In the genomic region with DNA sequence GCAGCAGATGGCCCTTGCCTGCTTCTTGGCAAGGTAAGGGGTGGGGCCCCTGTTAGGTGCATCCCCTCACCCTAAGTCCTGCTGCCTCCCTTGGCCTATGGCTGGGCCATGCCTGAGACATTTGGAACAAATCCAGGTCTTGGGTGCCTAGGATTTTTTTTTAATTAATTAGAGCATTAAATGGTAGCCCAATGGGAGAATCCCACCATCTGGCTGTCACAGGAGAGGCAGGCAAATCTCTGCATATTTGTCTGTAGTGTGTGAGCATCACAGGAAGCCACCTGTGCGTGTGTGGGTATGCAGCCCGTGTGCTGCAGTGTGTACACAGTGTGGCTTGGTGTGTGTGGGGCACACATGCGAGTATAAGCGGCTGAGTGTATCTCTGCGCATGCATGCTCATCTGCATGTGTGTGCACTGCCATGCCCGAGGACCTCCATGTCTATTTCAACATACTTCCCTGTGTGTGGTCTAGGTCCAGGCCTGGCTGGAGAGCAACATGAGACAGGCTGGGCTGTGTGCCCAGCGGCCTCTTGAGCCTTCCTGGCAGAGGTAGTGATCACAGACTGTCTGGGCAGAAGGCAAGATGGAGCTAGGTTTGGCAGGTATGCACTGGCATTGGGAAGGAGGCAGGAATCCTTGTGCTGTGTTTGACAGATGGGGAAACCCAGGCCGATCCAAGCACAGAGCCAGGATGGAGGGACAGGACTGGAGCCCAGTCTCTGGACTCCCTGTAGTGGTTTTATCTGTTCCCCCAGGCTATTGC, we compare ENCODE assay signal across 9 mouse cellular contexts. TPM values are rescaled to one million over a fixed set of nuclear protein-coding genes. Genes with fewer than 3 reads are reported as not detected.
DNase-seq lines count a peak whose midpoint lies in the region; ATAC-seq and TF ChIP-seq lines count a peak whose summit lies in the region.
"Had no signal": no experiment of that assay in that cellular context is flagged by ENCODE, and none has a peak within 500 bp of the region (broad histone marks: within the 10 kb centered on the region; RNA-seq: fewer than 3 reads in every experiment).

No protein-coding gene starts in this region.

- no peak overlapping the region for H3K4me2 ChIP-seq in neural tube, embryonic 15.5 days
- H3K4me2 ChIP-seq: embryonic facial prominence, embryonic 15.5 days had no signal

- H3K4me3 ChIP-seq in lung, adult 2 months (replicated peaks; ENCODE audit: extremely low read depth, low read depth, low read length), result no peak overlapping the region
- H3K4me3 ChIP-seq in neural tube, embryonic 15.5 days (replicated peaks), result no peak overlapping the region
- H3K4me3 ChIP-seq: embryonic facial prominence, embryonic 15.5 days had no signal

- H3K36me3 ChIP-seq in neural tube, embryonic 15.5 days, result 0 out of 2 replicates have a peak, but pooled peaks cover 8% of the 10 kb centered on the region
- H3K36me3 ChIP-seq: embryonic facial prominence, embryonic 15.5 days had no signal

- no peak for TF ChIP-seq CTCF in lung, adult 2 months (IDR thresholded peaks at IDR 0.05; ENCODE audit: insufficient read depth, low read length)

- H3K4me1 ChIP-seq in lung, adult 2 months (ENCODE audit: control insufficient read depth, insufficient read depth, low read length), result no peaks in the 10 kb centered on the region
- peaks cover 90% of the 10 kb centered on the region for H3K4me1 ChIP-seq in neural tube, embryonic 15.5 days

- intact Hi-C loops in heart, postnatal 14 days (cut with DNase I), result no loop called here

- ATAC-seq in neural tube, embryonic 15.5 days (ENCODE audit: low FRiP score), result peak; percentile 15; the same call in 1 of the 2 replicates

- WGBS in lung, adult 2 months, result 68% methylated on average over 8 of the region's 8 CpGs
- WGBS in neural tube, embryonic 15.5 days, result 54% methylated on average over 8 of the region's 8 CpGs

- H3K27me3 ChIP-seq in neural tube, embryonic 15.5 days (replicated peaks), result no peaks in the 10 kb centered on the region
- H3K27me3 ChIP-seq: embryonic facial prominence, embryonic 15.5 days had no signal

- H3K27ac ChIP-seq in neural tube, embryonic 15.5 days (replicated peaks), result peak overlapping the region; percentile 79

- TF ChIP-seq POLR2A in lung, adult 2 months (IDR thresholded peaks at IDR 0.05; ENCODE audit: borderline replicate concordance, extremely low read depth, low read depth, low read length), result no peak

- no peaks in the 10 kb centered on the region for H3K9me3 ChIP-seq in neural tube, embryonic 15.5 days (replicated peaks)
- H3K9me3 ChIP-seq: embryonic facial prominence, embryonic 15.5 days had no signal

- DNase-seq in lung, adult 18-20 months, result peak; percentile 7 to 8
- no peak for DNase-seq in lung, adult 2 months
- peak; percentile 96 for DNase-seq in cerebellum, postnatal 10 days
- DNase-seq in heart, postnatal 14 days, result peak; percentile 41 to 60
- DNase-seq in urinary bladder, adult 2 months (ENCODE audit: low spot score), result no peak
- DNase-seq in spleen, adult 12 weeks (ENCODE audit: low spot score), result no peak
- DNase-seq in layer of hippocampus, adult 18-20 months (ENCODE audit: low spot score in 2 of 2), result no peak

- H3K9ac ChIP-seq in neural tube, embryonic 15.5 days (replicated peaks), result no peak overlapping the region
- H3K9ac ChIP-seq: embryonic facial prominence, embryonic 15.5 days had no signal

RNA-seq across cellular contexts. Expression of a gene that starts 19.0 kb away (rescaled TPM):
- 2.2 and 2.8 TPM in 2 replicates for polyA plus RNA-seq in lung, adult 2 months (2012; rRNA removed)
- total RNA-seq in heart, postnatal 14 days (2021), result under 1 TPM; 0.80 to 0.96 TPM
- 48.8 and 62.8 TPM in 2 replicates for polyA plus RNA-seq in neural tube, embryonic 15.5 days (2015; fragmentation: Nextera tagmentation; extraction: Ambion mirVana)
- polyA plus RNA-seq in urinary bladder, adult 2 months (2012; rRNA removed), result 0.61 and 0.66 TPM in 2 replicates
- total RNA-seq in layer of hippocampus, adult 18-20 months (2021), result 10 to 100 TPM; 87.2 to 98.0 TPM

RNA-seq across cellular contexts. Expression of a gene that starts 58.5 kb away (rescaled TPM):
- 22.3 and 39.3 TPM in 2 replicates for polyA plus RNA-seq in lung, adult 2 months (2012; rRNA removed)
- 10 to 100 TPM; 46.4 to 52.0 TPM for total RNA-seq in heart, postnatal 14 days (2021)
- polyA plus RNA-seq in neural tube, embryonic 15.5 days (2015; fragmentation: Nextera tagmentation; extraction: Ambion mirVana), result 105 and 120 TPM in 2 replicates
- polyA plus RNA-seq in urinary bladder, adult 2 months (2012; rRNA removed), result 83.8 and 88.7 TPM in 2 replicates
- 10 to 100 TPM; 39.4 to 40.3 TPM for total RNA-seq in layer of hippocampus, adult 18-20 months (2021)

Comparison
In these comparisons a context has a peak if more than half of its experiments do, and no peak if none do; other contexts are left out.
1. DNase-seq: peak in lung, adult 18-20 months (2 of 2), cerebellum, postnatal 10 days (2 of 2) and heart, postnatal 14 days (2 of 2); none in lung, adult 2 months (single experiment), urinary bladder, adult 2 months (single experiment), spleen, adult 12 weeks (single experiment) and layer of hippocampus, adult 18-20 months (0 of 2).
2. RNA of a gene that starts 19.0 kb away (polyA plus RNA-seq): 48.8 to 62.8 TPM in neural tube, embryonic 15.5 days; 2.2 to 2.8 TPM in lung, adult 2 months and 0.61 to 0.66 TPM in urinary bladder, adult 2 months; every median in the first group is over 10 times any median in the second.